In genomic region chr11:32706406-32706993, GRCm38 (mm10) we compare ENCODE assay signal across 8 mouse cellular contexts.
"Had no signal": no experiment of that assay in that cellular context is flagged by ENCODE, and none has a peak within 500 bp of the region (broad histone marks: within the 10 kb centered on the region; RNA-seq: fewer than 3 reads in every experiment).

No protein-coding gene starts in this region.

- H3K4me3 ChIP-seq: limb, embryonic 10.5 days; liver, embryonic 15.5 days; midbrain, embryonic 13.5 days; neural tube, embryonic 15.5 days had no signal

- H3K27ac ChIP-seq: limb, embryonic 10.5 days; liver, embryonic 15.5 days; midbrain, embryonic 13.5 days; neural tube, embryonic 15.5 days; stomach, postnatal 0 days had no signal

- DNase-seq: kidney, postnatal 14 days; lung, adult 2 months; lung, postnatal 36 days had no signal
